ENCODE assay signal across 9 mouse cellular contexts in the genomic region with DNA sequence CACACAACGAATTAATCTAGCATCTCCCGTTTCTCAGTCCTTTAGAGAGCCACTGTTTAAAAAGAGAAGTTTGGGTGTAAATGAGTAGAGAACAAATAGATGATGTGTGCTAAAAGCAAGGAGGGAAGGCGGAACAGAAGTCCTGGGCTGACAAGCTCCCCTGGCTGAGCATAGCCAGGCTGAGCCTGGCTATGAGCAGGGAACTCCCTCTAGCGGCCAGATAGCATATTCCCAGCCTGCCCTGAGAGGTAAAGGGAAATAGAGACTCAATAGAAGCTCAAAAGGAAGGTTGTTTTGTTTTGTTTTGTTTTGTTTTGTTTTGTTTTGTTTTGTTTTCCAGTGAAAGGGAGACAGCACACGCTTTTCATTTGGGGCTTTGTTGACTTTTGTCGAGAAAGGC. TPM values are rescaled to one million over a fixed set of nuclear protein-coding genes. Genes with fewer than 3 reads are reported as not detected.
DNase-seq lines count a peak whose midpoint lies in the region; ATAC-seq lines count a peak whose summit lies in the region.
"Had no signal": no experiment of that assay in that cellular context is flagged by ENCODE, and none has a peak within 500 bp of the region (broad histone marks: within the 10 kb centered on the region; RNA-seq: fewer than 3 reads in every experiment).

No protein-coding gene starts in this region.

- H3K4me2 ChIP-seq in intestine, embryonic 14.5 days (ENCODE audit: low read length) = no peak overlapping the region
- H3K4me2 ChIP-seq in limb, embryonic 11.5 days (ENCODE audit: low read depth, severe bottlenecking) = no peak overlapping the region
- H3K4me2 ChIP-seq in neural tube, embryonic 13.5 days = no peak overlapping the region

- peak; percentile 71 for ATAC-seq in erythroblast, adult 5-6 weeks (replicated peaks; ENCODE audit: low FRiP score, poor library complexity, severe bottlenecking)
- ATAC-seq in intestine, embryonic 14.5 days (replicated peaks; ENCODE audit: low FRiP score, low TSS enrichment, low read depth) = peak; percentile 72; the same call in 1 of the 2 replicates
- ATAC-seq in limb, embryonic 11.5 days (ENCODE audit: insufficient number of reproducible peaks, low FRiP score, low TSS enrichment, low read depth) = no peak
- ATAC-seq in neural tube, embryonic 13.5 days (ENCODE audit: low read depth) = peak; percentile 80; the same call in 1 of the 2 replicates

- H3K4me3 ChIP-seq in intestine, embryonic 14.5 days (ENCODE audit: low read depth, low read length) = no peak overlapping the region
- no peak overlapping the region for H3K4me3 ChIP-seq in limb, embryonic 11.5 days (ENCODE audit: low read depth, low read length)
- no peak overlapping the region for H3K4me3 ChIP-seq in neural tube, embryonic 13.5 days

- no peak overlapping the region for H3K27ac ChIP-seq in intestine, embryonic 14.5 days (ENCODE audit: low read depth)
- H3K27ac ChIP-seq in limb, embryonic 11.5 days (replicated peaks; ENCODE audit: low read depth, low read length) = no peak overlapping the region
- no peak overlapping the region for H3K27ac ChIP-seq in neural tube, embryonic 13.5 days (replicated peaks)

- H3K27me3 ChIP-seq in intestine, embryonic 14.5 days (replicated peaks; ENCODE audit: control insufficient read depth, insufficient read depth, low read length) = no peaks in the 10 kb centered on the region
- H3K27me3 ChIP-seq in limb, embryonic 11.5 days (ENCODE audit: control insufficient read depth, insufficient read depth, low read length) = no peaks in the 10 kb centered on the region
- H3K27me3 ChIP-seq in neural tube, embryonic 13.5 days = no peaks in the 10 kb centered on the region

- H3K36me3 ChIP-seq in intestine, embryonic 14.5 days (ENCODE audit: control insufficient read depth, insufficient read depth, low read length) = peaks cover 3% of the 10 kb centered on the region; the same call in 1 of the 2 replicates
- no peaks in the 10 kb centered on the region for H3K36me3 ChIP-seq in limb, embryonic 11.5 days (ENCODE audit: control insufficient read depth, insufficient read depth, low read length)
- H3K36me3 ChIP-seq in neural tube, embryonic 13.5 days = no peaks in the 10 kb centered on the region

- H3K9me3 ChIP-seq in intestine, embryonic 14.5 days (ENCODE audit: control insufficient read depth, low read length) = no peaks in the 10 kb centered on the region
- H3K9me3 ChIP-seq in limb, embryonic 11.5 days (ENCODE audit: control insufficient read depth, low read length) = no peaks in the 10 kb centered on the region
- no peaks in the 10 kb centered on the region for H3K9me3 ChIP-seq in neural tube, embryonic 13.5 days

- no peaks in the 10 kb centered on the region for H3K4me1 ChIP-seq in intestine, embryonic 14.5 days (replicated peaks; ENCODE audit: control insufficient read depth, insufficient read depth, low read length)
- peaks cover 3% of the 10 kb centered on the region for H3K4me1 ChIP-seq in limb, embryonic 11.5 days (ENCODE audit: control insufficient read depth, insufficient read depth, low read length)
- peaks cover 22% of the 10 kb centered on the region for H3K4me1 ChIP-seq in neural tube, embryonic 13.5 days (replicated peaks)

- no peak overlapping the region for H3K9ac ChIP-seq in intestine, embryonic 14.5 days (ENCODE audit: low read length)
- H3K9ac ChIP-seq in limb, embryonic 11.5 days (ENCODE audit: low read length) = no peak overlapping the region
- H3K9ac ChIP-seq in neural tube, embryonic 13.5 days = no peak overlapping the region

- peak; percentile 81 for DNase-seq in 3T3-L1 (ENCODE audit: low read depth, low spot score)
- DNase-seq in CD4-positive helper T cell, adult 2 months (ENCODE audit: low read depth, low spot score) = peak; percentile 67
- DNase-seq in brain, embryonic 18.5 days (ENCODE audit: low read depth, low spot score) = peak; percentile 20
- DNase-seq in intestine, embryonic 14.5 days (ENCODE audit: low spot score) = peak; percentile 73
- peak; percentile 74 for DNase-seq in limb, embryonic 11.5 days (ENCODE audit: low spot score)
- peak; percentile 23 for DNase-seq in yolk sac, embryonic 10.5 days (ENCODE audit: low spot score)

- 32% methylated on average over 6 of the region's 6 CpGs for WGBS in intestine, embryonic 14.5 days
- WGBS in limb, embryonic 11.5 days = 34% methylated on average over 6 of the region's 6 CpGs
- WGBS in neural tube, embryonic 13.5 days = 28% methylated on average over 6 of the region's 6 CpGs

RNA-seq across cellular contexts. Expression of a gene that starts 8.9 kb away (rescaled TPM):
- not detected in 2 replicates for total RNA-seq in erythroblast, adult 5-6 weeks (2015; ENCODE audit: low replicate concordance)
- 0.28 TPM in 1 of 2 replicates, not detected in the other for total RNA-seq in erythroblast, adult 5-6 weeks (2017; ENCODE audit: low replicate concordance)
- polyA plus RNA-seq in intestine, embryonic 14.5 days (2014; fragmentation: Nextera tagmentation; extraction: Ambion mirVana) = 0.54 and 0.56 TPM in 2 replicates
- polyA plus RNA-seq in limb, embryonic 11.5 days (2014; fragmentation: Nextera tagmentation; extraction: Ambion mirVana) = 0.71 and 1.1 TPM in 2 replicates
- 0.14 and 0.37 TPM in 2 replicates for polyA plus RNA-seq in neural tube, embryonic 13.5 days (2015; fragmentation: Nextera tagmentation; extraction: Ambion mirVana)
- total RNA-seq: layer of hippocampus, adult 8-10 months had no signal

Comparison
In these comparisons a context has a peak if more than half of its experiments do, and no peak if none do; other contexts are left out.
1. DNase-seq: peak in every context shown above with its lines; median percentile 81 in 3T3-L1; 74 in limb, embryonic 11.5 days; 73 in intestine, embryonic 14.5 days; 67 in CD4-positive helper T cell, adult 2 months; 23 in yolk sac, embryonic 10.5 days; 20 in brain, embryonic 18.5 days.